In the genomic region with DNA sequence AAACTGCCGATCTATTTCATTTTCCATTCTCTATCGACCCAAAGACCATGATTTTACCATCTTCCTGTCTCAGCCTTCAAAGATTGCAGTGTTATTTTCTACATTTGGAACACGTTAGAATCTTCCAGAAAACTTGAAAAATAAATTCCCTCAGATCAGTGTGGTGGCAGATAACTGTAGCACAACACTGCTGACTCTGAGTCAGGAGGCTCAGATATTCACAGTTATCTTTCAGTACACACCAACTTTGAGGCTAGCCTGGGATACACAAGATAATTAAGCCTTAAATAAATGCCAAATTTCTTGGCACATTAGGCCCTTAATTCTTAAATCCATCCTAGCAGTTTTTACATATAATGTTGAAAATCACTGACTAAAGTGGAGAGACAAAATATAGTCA, we compare ENCODE assay signal across 17 mouse cellular contexts.
"Had no signal": no experiment of that assay in that cellular context is flagged by ENCODE, and none has a peak within 500 bp of the region (broad histone marks: within the 10 kb centered on the region; RNA-seq: fewer than 3 reads in every experiment).

No protein-coding gene starts in this region.

- H3K4me1 ChIP-seq: limb, embryonic 15.5 days; megakaryocyte, embryonic 14.5 days; midbrain, embryonic 13.5 days; neural tube, embryonic 15.5 days; stomach, embryonic 15.5 days had no signal

- ATAC-seq: intestine, postnatal 0 days; midbrain, embryonic 13.5 days had no signal

- H3K9ac ChIP-seq: limb, embryonic 15.5 days; lung, embryonic 14.5 days; midbrain, embryonic 13.5 days; neural tube, embryonic 15.5 days; stomach, embryonic 15.5 days had no signal

- H3K27ac ChIP-seq: left cerebral cortex, adult 2 months; limb, embryonic 15.5 days; midbrain, embryonic 13.5 days; neural tube, embryonic 15.5 days; stomach, embryonic 15.5 days had no signal

- H3K9me3 ChIP-seq: limb, embryonic 15.5 days; megakaryocyte, embryonic 14.5 days; midbrain, embryonic 13.5 days; neural tube, embryonic 15.5 days; stomach, embryonic 15.5 days had no signal

- DNase-seq: kidney, adult 8-10 months; kidney, postnatal 25 days; lung, embryonic 14.5 days; lung, postnatal 10 days; lung, postnatal 4 days; right cerebral cortex, postnatal 4 days; spleen, adult 18-20 months; thymus, adult 2 months; thymus, postnatal 4 days had no signal

- H3K4me2 ChIP-seq: limb, embryonic 15.5 days; lung, embryonic 14.5 days; midbrain, embryonic 13.5 days; neural tube, embryonic 15.5 days; stomach, embryonic 15.5 days had no signal

- H3K27me3 ChIP-seq: limb, embryonic 15.5 days; megakaryocyte, embryonic 14.5 days; midbrain, embryonic 13.5 days; neural tube, embryonic 15.5 days; stomach, embryonic 15.5 days had no signal

- H3K4me3 ChIP-seq: left cerebral cortex, adult 2 months; limb, embryonic 15.5 days; megakaryocyte, embryonic 14.5 days; midbrain, embryonic 13.5 days; myocyte; neural tube, embryonic 15.5 days; stomach, embryonic 15.5 days had no signal
